ENCODE assay signal across 19 mouse cellular contexts in the genomic region with DNA sequence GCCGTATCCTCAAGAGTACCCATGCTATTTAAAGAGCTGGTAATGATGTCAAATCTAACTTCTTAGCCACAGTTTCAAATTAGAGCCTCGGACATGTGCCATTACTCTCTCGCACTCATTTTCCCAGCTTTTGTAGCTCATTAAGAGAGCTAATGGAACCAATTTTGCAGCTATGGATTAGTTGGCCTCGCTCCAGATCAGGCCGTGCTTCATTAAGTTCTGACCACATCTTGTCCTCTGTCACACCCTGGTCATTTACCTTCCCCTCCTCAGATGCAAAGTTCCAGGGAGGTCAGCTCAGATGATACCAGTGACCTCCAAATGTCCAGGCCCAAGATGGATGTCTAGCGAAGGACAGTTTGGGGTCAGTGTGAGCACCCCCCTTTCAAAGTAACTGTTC. TPM values are rescaled to one million over a fixed set of nuclear protein-coding genes. Genes with fewer than 3 reads are reported as not detected.
A peak's percentile ranks its signal among the peaks of the same experiment; 100 is the strongest.
DNase-seq lines count a peak whose midpoint lies in the region; ATAC-seq and TF ChIP-seq lines count a peak whose summit lies in the region.
"Had no signal": no experiment of that assay in that cellular context is flagged by ENCODE, and none has a peak within 500 bp of the region (broad histone marks: within the 10 kb centered on the region; RNA-seq: fewer than 3 reads in every experiment).

No protein-coding gene starts in this region.

- no peaks in the 10 kb centered on the region for H3K27me3 ChIP-seq in hindbrain, postnatal 0 days (ENCODE audit: insufficient read depth, low read length)
- H3K27me3 ChIP-seq in hindbrain, embryonic 12.5 days = no peaks in the 10 kb centered on the region
- H3K27me3 ChIP-seq: embryonic facial prominence, embryonic 12.5 days; forebrain, embryonic 13.5 days; forebrain, embryonic 15.5 days; Patski had no signal

- peaks cover 15% of the 10 kb centered on the region; the same call in 1 of the 2 replicates for H3K4me1 ChIP-seq in hindbrain, postnatal 0 days (ENCODE audit: insufficient read depth, low read length)
- H3K4me1 ChIP-seq in hindbrain, embryonic 12.5 days = peaks cover 15% of the 10 kb centered on the region

- no peak for ATAC-seq in hindbrain, postnatal 0 days
- ATAC-seq in hindbrain, embryonic 12.5 days (ENCODE audit: low FRiP score) = no peak
- ATAC-seq: activated CD4-positive, CD25-positive, alpha-beta regulatory T cell, adult 4 months; forebrain, embryonic 13.5 days; forebrain, embryonic 15.5 days; forebrain, postnatal 0 days; Patski had no signal

- no peak overlapping the region for H3K4me2 ChIP-seq in hindbrain, postnatal 0 days (ENCODE audit: low read depth, low read length)
- H3K4me2 ChIP-seq in hindbrain, embryonic 12.5 days (replicated peaks) = no peak overlapping the region
- H3K4me2 ChIP-seq: embryonic facial prominence, embryonic 12.5 days; forebrain, embryonic 13.5 days; forebrain, embryonic 15.5 days had no signal

- H3K36me3 ChIP-seq in hindbrain, postnatal 0 days (ENCODE audit: insufficient read depth, low read length) = no peaks in the 10 kb centered on the region
- no peaks in the 10 kb centered on the region for H3K36me3 ChIP-seq in hindbrain, embryonic 12.5 days
- H3K36me3 ChIP-seq: embryonic facial prominence, embryonic 10.5 days; embryonic facial prominence, embryonic 12.5 days; forebrain, embryonic 15.5 days had no signal

- peak; percentile 41 for DNase-seq in hindbrain, postnatal 0 days (ENCODE audit: low spot score)
- peak; percentile 35 for DNase-seq in retina, embryonic 14.5 days (ENCODE audit: low spot score)
- no peak for DNase-seq in right cerebral cortex, postnatal 25 days
- no peak for DNase-seq in natural killer cell, adult 2 months (ENCODE audit: low spot score in 2 of 2)
- DNase-seq: adrenal gland, adult 8-10 months; adrenal gland, postnatal 14 days; adrenal gland, postnatal 36 days; cerebellum, adult 11-12 months; cerebellum, adult 2 months; cerebellum, adult 9-10 months; cerebellum, postnatal 25 days; forebrain, postnatal 0 days had no signal

- H3K4me3 ChIP-seq in hindbrain, postnatal 0 days (ENCODE audit: low read length) = no peak overlapping the region
- no peak overlapping the region for H3K4me3 ChIP-seq in hindbrain, embryonic 12.5 days
- H3K4me3 ChIP-seq: embryonic facial prominence, embryonic 10.5 days; embryonic facial prominence, embryonic 12.5 days; forebrain, embryonic 13.5 days; forebrain, embryonic 15.5 days had no signal

- H3K9me3 ChIP-seq in hindbrain, postnatal 0 days (ENCODE audit: low read length) = no peaks in the 10 kb centered on the region
- H3K9me3 ChIP-seq in hindbrain, embryonic 12.5 days (replicated peaks) = no peaks in the 10 kb centered on the region
- H3K9me3 ChIP-seq: embryonic facial prominence, embryonic 10.5 days; embryonic facial prominence, embryonic 12.5 days; forebrain, embryonic 13.5 days; forebrain, embryonic 15.5 days had no signal

- WGBS in hindbrain, postnatal 0 days = 66% methylated on average over 6 of the region's 6 CpGs
- 80% methylated on average over 6 of the region's 6 CpGs for WGBS in hindbrain, embryonic 12.5 days

- H3K9ac ChIP-seq in hindbrain, postnatal 0 days (replicated peaks; ENCODE audit: low read length) = no peak overlapping the region
- H3K9ac ChIP-seq in hindbrain, embryonic 12.5 days = no peak overlapping the region
- H3K9ac ChIP-seq: embryonic facial prominence, embryonic 12.5 days; forebrain, embryonic 13.5 days; forebrain, embryonic 15.5 days; forebrain, postnatal 0 days had no signal

- TF ChIP-seq CTCF in hindbrain, postnatal 0 days (IDR thresholded peaks at IDR 0.05; ENCODE audit: low read depth) = no peak

- H3K27ac ChIP-seq in hindbrain, postnatal 0 days = no peak overlapping the region
- H3K27ac ChIP-seq in hindbrain, embryonic 12.5 days = no peak overlapping the region
- H3K27ac ChIP-seq: embryonic facial prominence, embryonic 10.5 days; embryonic facial prominence, embryonic 12.5 days; forebrain, embryonic 13.5 days; forebrain, embryonic 15.5 days had no signal

RNA-seq across cellular contexts. Expression of gene Mapkapk3, which starts 14.9 kb away (rescaled TPM):
- 3.5 and 3.8 TPM in 2 replicates for total RNA-seq in hindbrain, postnatal 0 days (2014; rRNA removed)
- polyA plus RNA-seq in hindbrain, postnatal 0 days (2015; fragmentation: Nextera tagmentation; extraction: Ambion mirVana) = 2.6 and 3.0 TPM in 2 replicates
- polyA plus RNA-seq in hindbrain, embryonic 12.5 days (2016; fragmentation: Nextera tagmentation; extraction: Ambion mirVana) = 3.9 and 5.0 TPM in 2 replicates

RNA-seq across cellular contexts. Expression of gene Cish, which starts 21.1 kb away (rescaled TPM):
- 2.8 and 5.3 TPM in 2 replicates for total RNA-seq in hindbrain, postnatal 0 days (2014; rRNA removed)
- 8.6 and 8.8 TPM in 2 replicates for polyA plus RNA-seq in hindbrain, postnatal 0 days (2015; fragmentation: Nextera tagmentation; extraction: Ambion mirVana)
- polyA plus RNA-seq in hindbrain, embryonic 12.5 days (2016; fragmentation: Nextera tagmentation; extraction: Ambion mirVana) = 6.8 and 8.0 TPM in 2 replicates

RNA-seq across cellular contexts. Expression of gene Dock3, which starts 43.0 kb away (rescaled TPM):
- 43.4 and 52.4 TPM in 2 replicates for total RNA-seq in hindbrain, postnatal 0 days (2014; rRNA removed)
- polyA plus RNA-seq in hindbrain, postnatal 0 days (2015; fragmentation: Nextera tagmentation; extraction: Ambion mirVana) = 21.6 and 23.9 TPM in 2 replicates
- polyA plus RNA-seq in hindbrain, embryonic 12.5 days (2016; fragmentation: Nextera tagmentation; extraction: Ambion mirVana) = 13.4 and 14.4 TPM in 2 replicates

Comparison
In these comparisons a context has a peak if more than half of its experiments do, and no peak if none do; other contexts are left out.
1. DNase-seq: peak in hindbrain, postnatal 0 days (single experiment) and retina, embryonic 14.5 days (single experiment); none in right cerebral cortex, postnatal 25 days (single experiment) and natural killer cell, adult 2 months (0 of 2).